In genomic region chr15:11590542-11591116, GRCm38 (mm10) we compare ENCODE assay signal across 11 mouse cellular contexts.
DNase-seq lines count a peak whose midpoint lies in the region; ATAC-seq and TF ChIP-seq lines count a peak whose summit lies in the region.
"Had no signal": no experiment of that assay in that cellular context is flagged by ENCODE, and none has a peak within 500 bp of the region (broad histone marks: within the 10 kb centered on the region; RNA-seq: fewer than 3 reads in every experiment).

No protein-coding gene starts in this region.

- 51% methylated on average over 9 of the region's 9 CpGs for WGBS in forebrain, embryonic 13.5 days
- WGBS in forebrain, embryonic 12.5 days, result 48% methylated on average over 9 of the region's 9 CpGs
- WGBS in liver, embryonic 14.5 days (ENCODE audit: insufficient replicate concordance), result 22% methylated on average over 9 of the region's 9 CpGs
- WGBS in lung, postnatal 0 days, result 21% methylated on average over 9 of the region's 9 CpGs

- TF ChIP-seq EP300 in liver, embryonic 14.5 days (IDR thresholded peaks at IDR 0.05; ENCODE audit: low read depth), result no peak
- peak; percentile 57; the same call in 1 of the 2 replicates for TF ChIP-seq EP300 in lung, postnatal 0 days (IDR thresholded peaks at IDR 0.05)

- no peaks in the 10 kb centered on the region for H3K4me1 ChIP-seq in forebrain, embryonic 13.5 days
- H3K4me1 ChIP-seq in forebrain, embryonic 12.5 days, result no peaks in the 10 kb centered on the region
- H3K4me1 ChIP-seq in liver, embryonic 14.5 days (replicated peaks; ENCODE audit: control insufficient read depth in 2 of 2, insufficient read depth in 2 of 2, low read length in 1 of 2), result no peaks in the 10 kb centered on the region
- no peaks in the 10 kb centered on the region for H3K4me1 ChIP-seq in lung, postnatal 0 days (ENCODE audit: insufficient read depth, low read depth, low read length)
- H3K4me1 ChIP-seq: hindbrain, embryonic 15.5 days had no signal

- no peaks in the 10 kb centered on the region for H3K36me3 ChIP-seq in forebrain, embryonic 13.5 days (ENCODE audit: poor library complexity, severe bottlenecking)
- no peaks in the 10 kb centered on the region for H3K36me3 ChIP-seq in forebrain, embryonic 12.5 days (replicated peaks)
- no peaks in the 10 kb centered on the region for H3K36me3 ChIP-seq in liver, embryonic 14.5 days (replicated peaks; ENCODE audit: control insufficient read depth, insufficient read depth, low read depth)
- no peaks in the 10 kb centered on the region for H3K36me3 ChIP-seq in lung, postnatal 0 days (ENCODE audit: insufficient read depth, low read length)
- H3K36me3 ChIP-seq: G1E; hindbrain, embryonic 15.5 days had no signal

- peak in 1 of 3 experiments; percentile 7 for DNase-seq in liver, embryonic 14.5 days (ENCODE audit: low read depth in 3 of 3, low spot score in 3 of 3)
- DNase-seq in liver, result no peak
- peak; percentile 78 for DNase-seq in embryo, embryonic 10.5 days (ENCODE audit: low spot score)
- peak; percentile 85 for DNase-seq in lung, postnatal 0 days (ENCODE audit: low spot score)
- DNase-seq in cerebellum, adult 18-20 months, result no peak

- no peak overlapping the region for H3K4me3 ChIP-seq in forebrain, embryonic 13.5 days
- no peak overlapping the region for H3K4me3 ChIP-seq in forebrain, embryonic 12.5 days (replicated peaks)
- H3K4me3 ChIP-seq in liver, embryonic 14.5 days (ENCODE audit: insufficient read depth in 1 of 2, low read depth in 2 of 2, low read length in 2 of 2), result no peak overlapping the region
- H3K4me3 ChIP-seq in lung, postnatal 0 days (ENCODE audit: low read depth, low read length), result no peak overlapping the region
- H3K4me3 ChIP-seq: hindbrain, embryonic 15.5 days; myocyte had no signal

- ATAC-seq in forebrain, embryonic 13.5 days, result peak; percentile 81
- no peak; the same call in 1 of the 2 replicates for ATAC-seq in forebrain, embryonic 12.5 days (ENCODE audit: low FRiP score)
- ATAC-seq in liver, embryonic 14.5 days (ENCODE audit: insufficient read depth), result no peak
- ATAC-seq in lung, postnatal 0 days, result peak; percentile 78
- ATAC-seq in activated CD4-positive, CD25-positive, alpha-beta regulatory T cell, adult 4 months, result no peak

- no peaks in the 10 kb centered on the region for H3K9me3 ChIP-seq in forebrain, embryonic 13.5 days (replicated peaks)
- no peaks in the 10 kb centered on the region for H3K9me3 ChIP-seq in forebrain, embryonic 12.5 days
- H3K9me3 ChIP-seq in liver, embryonic 14.5 days (ENCODE audit: control insufficient read depth, low read length), result no peaks in the 10 kb centered on the region
- H3K9me3 ChIP-seq in lung, postnatal 0 days (ENCODE audit: low read length), result no peaks in the 10 kb centered on the region
- H3K9me3 ChIP-seq: G1E; hindbrain, embryonic 15.5 days had no signal

- no peaks in the 10 kb centered on the region for H3K27me3 ChIP-seq in forebrain, embryonic 13.5 days
- H3K27me3 ChIP-seq in forebrain, embryonic 12.5 days, result no peaks in the 10 kb centered on the region
- H3K27me3 ChIP-seq in liver, embryonic 14.5 days (ENCODE audit: control insufficient read depth, insufficient read depth, low read length), result no peaks in the 10 kb centered on the region
- H3K27me3 ChIP-seq in lung, postnatal 0 days (replicated peaks; ENCODE audit: insufficient read depth, low read length), result no peaks in the 10 kb centered on the region
- H3K27me3 ChIP-seq: hindbrain, embryonic 15.5 days had no signal

- no peak overlapping the region for H3K4me2 ChIP-seq in forebrain, embryonic 13.5 days
- H3K4me2 ChIP-seq in forebrain, embryonic 12.5 days, result no peak overlapping the region
- H3K4me2 ChIP-seq in liver, embryonic 14.5 days (ENCODE audit: low read depth), result no peak overlapping the region
- no peak overlapping the region for H3K4me2 ChIP-seq in lung, postnatal 0 days (replicated peaks; ENCODE audit: low read depth, low read length)
- H3K4me2 ChIP-seq: hindbrain, embryonic 15.5 days had no signal

- TF ChIP-seq CTCF in liver, embryonic 14.5 days (IDR thresholded peaks at IDR 0.05; ENCODE audit: low read depth), result peak; percentile 25; the same call in 1 of the 2 replicates
- peak; percentile 74 for TF ChIP-seq CTCF in lung, postnatal 0 days (IDR thresholded peaks at IDR 0.05)

- no peak overlapping the region for H3K27ac ChIP-seq in forebrain, embryonic 13.5 days
- no peak overlapping the region for H3K27ac ChIP-seq in forebrain, embryonic 12.5 days
- no peak overlapping the region for H3K27ac ChIP-seq in liver, embryonic 14.5 days
- H3K27ac ChIP-seq in lung, postnatal 0 days (ENCODE audit: low read length), result no peak overlapping the region
- H3K27ac ChIP-seq: hindbrain, embryonic 15.5 days had no signal

- H3K9ac ChIP-seq in forebrain, embryonic 13.5 days, result no peak overlapping the region
- no peak overlapping the region for H3K9ac ChIP-seq in forebrain, embryonic 12.5 days
- no peak overlapping the region for H3K9ac ChIP-seq in liver, embryonic 14.5 days (replicated peaks)
- H3K9ac ChIP-seq in lung, postnatal 0 days (replicated peaks; ENCODE audit: low read depth), result no peak overlapping the region
- H3K9ac ChIP-seq: hindbrain, embryonic 15.5 days had no signal

Comparison
In these comparisons a context has a peak if more than half of its experiments do, and no peak if none do; other contexts are left out.
1. ATAC-seq: peak in forebrain, embryonic 13.5 days (single experiment) and lung, postnatal 0 days (single experiment); none in forebrain, embryonic 12.5 days (single experiment), liver, embryonic 14.5 days (single experiment) and activated CD4-positive, CD25-positive, alpha-beta regulatory T cell, adult 4 months (single experiment).
2. DNase-seq: peak in embryo, embryonic 10.5 days (single experiment) and lung, postnatal 0 days (single experiment); none in liver (single experiment) and cerebellum, adult 18-20 months (0 of 2).